Mouse (Mus musculus) heart, adult 11 months (tissue): ENCODE measurements at regions not wholly inside any gene's neighbourhood (a gene's known extent, or its start where the extent isn't known, plus 50 kb on each side); places are given as distances from the start of the nearest gene placed in this dataset.

Experiments used
- DNase-seq: peaks from one replicate; pipeline ENCODE4 v3.0.0; 2022

- DNase-seq, result no peak
Observed at GRCm38 (mm10) chr11:18571557-18572209, 447.1 kb downstream of the Meis1 start.

GRCm38 (mm10) chr11:18563011-18563410, 455.8 kb downstream of the Meis1 start:
- DNase-seq, result no peak

GRCm38 (mm10) chr11:18558665-18559064, 460.1 kb downstream of the Meis1 start:
- no peak for DNase-seq

- no peak for DNase-seq
Observed at GRCm38 (mm10) chr11:18535592-18535857, 483.3 kb downstream of the Meis1 start.

GRCm38 (mm10) chr11:18534807-18535591, 483.8 kb downstream of the Meis1 start:
- DNase-seq, result no peak

GRCm38 (mm10) chr11:18531264-18532110, 487.3 kb downstream of the Meis1 start:
- DNase-seq, result no peak

GRCm38 (mm10) chr11:18528568-18528967, 490.2 kb downstream of the Meis1 start:
- DNase-seq, result no peak

GRCm38 (mm10) chr11:18495108-18495757, 523.6 kb downstream of the Meis1 start:
- DNase-seq, result no peak

- DNase-seq, result no peak
Observed at GRCm38 (mm10) chr11:18493981-18494380, 524.8 kb downstream of the Meis1 start.

- no peak for DNase-seq
Observed at GRCm38 (mm10) chr11:18493086-18493485, 525.7 kb downstream of the Meis1 start.

GRCm38 (mm10) chr11:18489517-18490256, 529.1 kb downstream of the Meis1 start:
- no peak for DNase-seq

- no peak for DNase-seq
Observed at GRCm38 (mm10) chr11:18478841-18479240, 525.2 kb upstream of the Etaa1 start.

GRCm38 (mm10) chr11:18451271-18451670, 497.6 kb upstream of the Etaa1 start:
- no peak for DNase-seq

GRCm38 (mm10) chr11:18448879-18449278, 495.2 kb upstream of the Etaa1 start:
- no peak for DNase-seq

GRCm38 (mm10) chr11:18444600-18444999, 490.9 kb upstream of the Etaa1 start:
- no peak for DNase-seq

- no peak for DNase-seq
Observed at GRCm38 (mm10) chr11:18444101-18444500, 490.4 kb upstream of the Etaa1 start.

GRCm38 (mm10) chr11:18443156-18443555, 489.5 kb upstream of the Etaa1 start:
- DNase-seq, result no peak

- DNase-seq, result peak; percentile 84
Observed at GRCm38 (mm10) chr11:18437834-18438611, 484.3 kb upstream of the Etaa1 start.

- DNase-seq, result no peak
Observed at GRCm38 (mm10) chr11:18421076-18421475, 467.4 kb upstream of the Etaa1 start.

- no peak for DNase-seq
Observed at GRCm38 (mm10) chr11:18413769-18414168, 460.1 kb upstream of the Etaa1 start.

GRCm38 (mm10) chr11:18408071-18408752, 454.5 kb upstream of the Etaa1 start:
- no peak for DNase-seq
